Mouse (Mus musculus) frontal cortex, postnatal 10 days (tissue): ENCODE measurements around the gene Zfp691.

Source experiments
- DNase-seq, 2 experiments: peaks; one replicate each; pipeline ENCODE4 v3.0.0; 2022; ENCODE audit warnings: low spot score in 2 of 2, mixed read lengths in 1 of 2

The Zfp691 gene

DNA sequence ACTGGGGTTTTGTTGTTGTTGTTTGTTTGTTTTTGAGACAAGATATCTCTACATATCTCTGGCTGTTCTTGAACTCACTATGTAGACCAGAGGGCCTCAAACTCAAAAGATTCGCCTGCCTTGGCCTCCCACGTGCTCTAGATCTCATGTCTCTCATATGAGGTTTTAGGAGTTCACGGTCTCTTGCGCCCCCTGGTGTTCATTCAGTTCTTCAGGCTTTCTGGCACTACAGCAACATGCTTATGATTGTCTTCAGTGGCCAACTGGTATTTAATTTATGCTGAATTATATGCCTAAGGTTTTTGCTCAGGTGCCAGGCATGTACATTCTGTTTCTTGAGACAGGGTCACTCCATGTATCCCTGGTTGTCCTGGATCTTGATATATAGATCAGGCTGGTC, 6.3 kb downstream of the Zfp691 start:
- peak; percentile 73 to 81 for DNase-seq

DNA sequence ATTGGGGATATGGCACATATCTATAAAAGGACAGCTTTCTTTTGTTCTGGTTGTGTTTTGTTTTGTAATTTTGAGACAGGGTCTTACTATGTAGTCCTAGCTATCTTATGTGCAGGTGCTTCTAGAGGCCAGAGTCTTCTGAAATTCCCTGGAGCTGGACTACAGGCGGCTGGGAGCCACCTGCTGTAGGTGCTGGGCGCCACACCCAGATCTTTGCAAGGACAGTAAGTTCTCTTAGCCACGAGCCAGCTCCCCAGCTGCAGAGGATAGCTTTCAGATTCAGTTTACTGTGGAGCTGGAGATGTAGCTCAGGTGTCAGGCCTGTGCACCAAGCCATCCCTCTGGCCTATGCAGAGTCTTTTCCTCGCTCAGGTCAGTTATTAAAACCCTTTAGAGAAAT, 6.9 kb downstream of the Zfp691 start:
- DNase-seq = no peak

DNA sequence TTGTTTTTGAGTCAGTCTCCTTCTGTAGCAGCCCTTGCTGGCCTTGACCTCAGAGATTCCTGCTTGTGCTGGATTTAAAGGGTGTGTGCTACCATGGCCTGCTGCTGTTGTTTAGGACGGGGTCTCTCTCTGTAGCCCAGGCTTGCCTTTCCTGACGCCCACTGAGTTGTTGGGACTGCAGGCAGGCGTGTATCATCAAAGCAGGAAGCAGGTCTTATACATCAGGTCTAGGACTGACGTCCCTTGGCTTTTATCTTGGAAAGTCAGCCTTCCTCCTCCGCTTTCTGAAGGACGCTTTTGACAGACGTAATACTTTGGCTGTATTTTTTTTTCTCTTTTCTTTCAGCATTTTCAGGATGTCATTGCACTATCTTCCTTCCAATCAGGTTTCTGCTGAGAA, 8.1 kb downstream of the Zfp691 start:
- DNase-seq = no peak

DNA sequence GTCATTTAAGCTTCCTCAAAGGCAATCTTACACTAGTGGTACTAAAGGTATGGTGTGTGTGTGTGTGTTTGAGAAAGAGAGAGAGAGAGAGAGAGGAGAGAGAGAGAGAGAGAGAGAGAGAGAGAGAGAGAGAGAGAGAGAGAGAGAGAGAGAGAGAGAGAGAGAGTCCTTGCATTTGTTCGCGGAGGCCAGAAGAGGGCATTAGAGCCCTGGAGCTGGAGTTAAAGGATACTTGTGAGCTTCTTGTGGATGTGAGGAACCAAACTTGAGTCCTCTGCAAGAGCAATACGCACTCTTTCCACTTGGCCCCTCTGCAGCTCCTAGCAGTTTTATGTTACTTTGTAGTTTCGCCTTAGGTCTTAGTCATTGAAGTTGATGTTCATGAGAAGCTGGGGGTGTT, 11.0 kb downstream of the Zfp691 start:
- no peak for DNase-seq

DNA sequence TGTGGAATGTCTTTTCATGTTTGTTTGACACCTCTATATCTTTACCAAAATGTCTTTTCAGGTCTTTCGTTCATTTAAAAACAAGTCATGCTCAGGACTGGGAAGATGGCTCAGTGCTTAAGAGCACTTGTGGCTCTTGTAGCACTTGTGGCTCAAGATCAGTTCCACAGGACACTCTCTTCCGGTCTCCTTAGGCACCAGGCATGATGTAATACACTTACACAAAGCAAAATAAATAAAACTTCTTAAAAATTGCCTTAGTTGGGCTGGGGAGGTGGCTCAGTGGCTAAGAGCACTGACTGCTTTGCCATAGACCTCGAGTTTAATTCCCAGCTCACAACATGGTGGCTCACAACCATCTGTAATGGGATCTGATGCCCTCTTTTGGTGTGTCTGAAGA, 12.6 kb downstream of the Zfp691 start:
- no peak for DNase-seq

DNA sequence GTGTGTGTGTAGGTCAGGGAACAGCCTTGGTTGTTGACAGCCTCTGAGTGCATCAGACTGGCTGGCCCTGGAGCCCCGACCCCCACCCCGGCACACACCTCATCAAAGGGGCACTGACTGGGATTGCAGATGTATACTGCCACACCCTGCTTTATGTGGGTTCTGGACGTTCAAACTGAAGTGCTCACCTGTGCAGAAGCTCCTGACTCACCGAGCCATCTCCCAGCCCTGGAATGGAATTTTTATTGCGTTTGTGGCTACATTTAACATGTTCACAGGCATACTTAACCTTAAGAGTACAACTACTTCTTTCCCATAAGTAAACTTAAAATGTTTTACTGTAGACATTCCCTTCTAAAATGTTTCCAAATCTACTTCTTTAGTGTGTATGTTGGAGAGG, 16.1 kb downstream of the Zfp691 start:
- no peak for DNase-seq

DNA sequence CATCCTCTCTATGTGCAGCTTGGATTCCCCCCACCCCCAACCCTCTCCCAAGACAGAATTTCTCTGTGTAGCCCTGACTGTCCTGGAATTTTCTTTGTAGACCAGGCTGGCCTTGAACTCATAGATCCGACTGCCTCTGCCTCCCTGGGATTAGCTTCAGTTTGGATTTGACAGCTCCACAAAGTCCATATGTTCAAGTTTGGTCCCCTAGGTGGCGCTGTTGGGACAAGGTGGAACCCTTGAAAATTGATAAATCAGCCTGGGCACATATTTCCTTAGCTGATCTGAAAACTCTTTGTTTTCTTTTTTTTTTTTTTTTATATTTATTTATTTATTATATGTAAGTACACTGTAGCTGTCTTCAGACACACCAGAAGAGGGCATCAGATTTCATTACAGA, 16.8 kb downstream of the Zfp691 start:
- DNase-seq = no peak

DNA sequence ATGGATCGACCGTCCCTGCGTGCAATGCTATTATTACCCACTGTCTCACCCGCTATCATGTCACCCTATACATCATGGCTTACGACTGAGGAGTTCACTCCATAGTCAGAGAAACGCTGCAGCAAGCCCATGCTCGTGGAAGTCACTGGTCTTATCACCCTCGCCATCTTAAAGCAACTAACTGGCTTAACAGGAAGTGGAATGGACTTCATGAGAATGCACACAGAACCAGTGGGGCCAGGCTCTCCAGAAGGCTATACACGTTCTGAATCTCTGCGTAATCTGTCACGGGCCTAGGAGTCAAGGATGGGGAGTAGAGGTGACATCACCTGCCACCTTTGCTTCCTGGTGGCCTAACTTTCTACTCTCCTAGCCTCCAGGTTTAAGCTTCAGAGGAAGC, 25.3 kb downstream of the Zfp691 start:
- DNase-seq = no peak

DNA sequence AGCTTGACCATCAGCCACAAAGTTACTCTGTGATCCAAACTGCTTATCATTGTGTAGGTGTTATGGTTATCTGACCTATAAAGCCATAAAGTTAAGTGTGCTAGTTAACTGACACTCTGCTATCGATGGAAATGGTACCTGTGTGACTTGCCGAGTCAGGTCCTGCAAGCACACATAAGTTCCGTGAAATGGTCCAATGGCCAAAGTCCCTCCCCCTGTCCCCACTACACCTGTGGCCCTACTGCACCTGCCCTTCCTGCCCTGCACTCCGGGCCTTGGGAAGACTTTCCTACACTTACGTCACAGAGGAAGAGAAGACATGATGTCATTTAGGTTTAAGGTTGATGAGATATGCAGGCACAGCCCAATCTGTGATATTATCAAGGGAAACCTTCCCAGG, 26.6 kb downstream of the Zfp691 start:
- DNase-seq = no peak

DNA sequence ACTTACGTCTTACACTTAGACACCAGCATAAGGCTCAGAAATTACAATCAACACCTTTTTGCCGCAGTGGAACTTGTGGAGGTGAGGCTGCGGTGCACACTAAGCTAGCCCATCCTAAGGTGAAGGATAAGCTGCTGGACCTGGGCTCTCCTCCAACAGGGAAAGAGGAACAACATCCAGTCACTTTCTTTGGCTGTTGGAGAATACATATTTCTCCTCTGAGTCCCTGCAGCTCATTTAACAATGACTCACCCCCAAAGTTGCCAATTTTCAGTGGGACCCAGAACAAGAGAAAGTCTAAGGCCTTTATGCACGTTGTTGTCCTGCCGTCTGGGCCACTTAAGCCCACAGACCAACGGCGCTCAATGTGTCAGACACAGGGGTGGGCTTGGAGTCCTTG, 27.2 kb downstream of the Zfp691 start:
- no peak for DNase-seq

DNA sequence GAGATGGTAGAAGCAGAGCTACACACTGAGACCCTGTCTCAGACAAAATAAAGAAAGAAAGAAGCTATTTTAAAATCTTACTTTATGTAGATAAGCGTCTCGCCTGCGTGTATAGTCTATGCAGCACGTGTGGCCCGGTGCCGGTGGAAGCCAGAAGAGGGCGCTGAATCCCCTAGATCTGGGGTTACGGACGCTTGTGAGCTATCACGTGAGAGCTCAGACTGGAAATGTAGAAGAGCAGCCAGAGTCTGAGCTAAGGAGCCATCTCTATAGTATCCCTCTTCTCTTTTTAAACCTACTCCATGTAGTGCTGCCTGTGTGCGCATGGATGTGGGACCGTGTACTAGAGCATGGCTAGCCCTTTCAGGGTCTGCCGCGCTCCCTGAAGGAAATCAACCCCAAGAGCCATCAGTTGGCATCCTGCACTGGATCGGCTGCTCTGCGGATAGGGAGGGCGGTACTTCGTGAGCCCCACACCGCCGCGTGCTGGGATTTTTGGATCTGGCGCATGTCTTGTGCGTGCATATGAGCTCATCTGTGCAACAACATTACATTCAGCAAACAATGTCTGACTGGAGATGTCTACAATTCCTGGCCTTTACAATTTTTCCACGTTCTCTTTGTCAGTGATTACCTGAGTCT, 31.6 kb downstream of the Zfp691 start:
- peak; percentile 48 to 57 for DNase-seq

DNA sequence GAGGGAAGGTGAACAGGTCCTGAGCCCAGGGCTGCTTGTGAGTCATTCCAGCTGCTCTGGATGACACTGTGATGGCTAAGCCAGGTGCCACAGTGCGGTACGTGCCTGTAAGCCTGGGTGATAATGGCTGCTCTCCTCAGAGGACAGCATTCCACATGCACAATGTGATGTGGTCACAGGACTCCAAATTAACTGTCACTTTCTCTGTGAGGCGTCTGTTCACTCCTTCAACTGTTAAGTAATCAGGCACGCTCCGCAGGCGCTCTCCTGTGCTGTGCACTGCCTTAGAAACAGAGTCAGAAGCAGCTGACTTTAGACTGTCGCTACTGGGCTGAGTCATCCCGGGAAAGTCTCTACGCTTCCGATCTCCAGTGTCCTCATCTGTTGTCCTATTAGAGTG, 32.8 kb downstream of the Zfp691 start:
- DNase-seq = no peak

DNA sequence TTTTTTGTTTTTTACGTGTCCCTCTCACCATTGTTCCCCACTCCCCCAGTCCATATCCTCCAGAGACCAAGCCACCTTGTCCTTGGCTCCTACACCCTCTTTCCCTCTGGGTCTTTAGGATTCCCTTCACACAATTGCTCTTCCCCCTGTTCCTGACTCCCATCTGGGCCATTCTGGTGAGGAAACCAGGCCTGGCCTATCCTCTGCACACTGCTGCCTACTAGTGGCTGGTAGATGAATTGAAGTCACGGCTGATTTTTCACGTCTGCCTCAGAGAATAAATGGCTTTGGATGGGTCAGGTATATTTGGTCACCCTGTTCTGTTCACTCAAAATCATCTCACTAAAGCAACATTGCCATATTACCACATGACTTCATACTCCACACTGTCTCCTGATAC, 33.9 kb downstream of the Zfp691 start:
- no peak for DNase-seq

DNA sequence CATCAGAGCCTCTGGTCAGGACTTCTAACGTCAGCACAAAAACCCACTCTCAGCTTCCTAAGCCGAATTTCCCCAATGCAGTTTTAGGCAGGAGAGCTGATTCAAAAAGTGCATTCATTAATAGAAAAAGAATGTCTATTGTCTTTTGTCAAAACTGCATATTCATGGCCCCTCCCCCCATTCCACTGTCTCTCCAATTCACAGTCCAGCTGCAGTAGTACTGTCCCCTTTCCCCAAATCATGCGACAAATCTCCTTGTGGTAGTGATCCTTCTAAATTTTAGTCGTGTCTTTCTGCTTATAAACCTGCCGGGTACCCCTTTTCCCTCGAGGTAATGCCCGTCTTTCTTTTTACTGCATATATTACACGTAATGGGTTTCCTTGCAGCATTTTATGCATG, 35.2 kb downstream of the Zfp691 start:
- DNase-seq = no peak

DNA sequence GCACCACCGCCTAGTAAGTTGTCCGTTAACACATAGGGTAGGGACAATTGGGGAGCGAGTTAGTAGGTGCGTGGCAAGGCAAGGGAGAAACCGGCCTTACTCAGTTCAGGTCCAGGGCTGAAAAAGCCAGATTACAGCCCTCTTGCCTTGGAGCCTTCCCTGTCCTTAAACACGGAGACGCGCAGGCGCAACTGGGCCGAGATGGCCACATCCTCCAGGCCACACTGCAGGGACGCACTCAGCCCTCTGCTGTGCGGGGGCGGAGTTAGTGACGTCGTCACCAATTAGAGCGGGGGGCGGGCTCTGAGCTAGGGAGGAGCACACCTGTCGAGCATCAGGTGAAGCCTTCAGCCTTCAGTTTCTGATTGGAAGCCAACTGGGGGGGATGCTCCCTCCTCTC, 35.8 kb downstream of the Zfp691 start:
- DNase-seq = peak in 1 of 2 experiments; percentile 62

DNA sequence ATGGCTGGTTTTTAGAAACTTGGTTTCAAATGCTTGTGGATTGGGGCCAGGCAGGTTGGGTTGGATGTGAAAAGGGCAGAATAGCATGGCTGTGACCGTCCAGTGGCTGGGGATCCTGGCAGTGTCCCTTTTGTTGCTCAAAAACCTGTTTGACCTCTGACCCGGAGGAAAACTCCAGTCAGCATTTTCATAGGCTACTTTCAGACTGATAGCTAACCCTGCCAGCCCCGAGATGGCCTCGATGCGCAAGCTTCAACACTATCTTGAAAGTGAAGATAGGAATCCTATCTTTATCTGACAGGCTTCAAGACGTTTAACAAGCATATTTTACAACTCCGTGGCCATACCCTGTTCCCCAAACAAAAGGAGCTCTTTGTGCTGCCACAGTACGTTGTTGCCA, 36.7 kb downstream of the Zfp691 start:
- DNase-seq = no peak

DNA sequence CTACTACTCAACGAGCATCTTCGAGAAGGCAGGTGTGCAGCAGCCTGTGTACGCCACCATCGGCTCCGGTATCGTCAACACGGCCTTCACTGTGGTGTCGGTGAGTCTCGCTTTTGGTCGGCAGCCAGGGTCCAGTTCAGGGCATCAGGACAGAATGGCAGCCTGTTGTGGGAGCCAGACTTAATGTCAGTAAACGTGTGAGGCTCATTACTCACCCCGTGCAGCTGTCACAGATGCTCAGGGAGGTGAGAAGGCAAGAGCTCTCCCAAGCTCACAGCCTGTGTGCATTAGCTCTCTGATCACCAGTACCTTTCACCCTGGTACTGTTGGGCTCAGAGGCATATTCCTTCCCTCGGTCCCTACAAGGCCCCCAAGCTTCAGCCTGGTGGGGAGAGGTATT, 40.1 kb downstream of the Zfp691 start:
- DNase-seq = no peak

DNA sequence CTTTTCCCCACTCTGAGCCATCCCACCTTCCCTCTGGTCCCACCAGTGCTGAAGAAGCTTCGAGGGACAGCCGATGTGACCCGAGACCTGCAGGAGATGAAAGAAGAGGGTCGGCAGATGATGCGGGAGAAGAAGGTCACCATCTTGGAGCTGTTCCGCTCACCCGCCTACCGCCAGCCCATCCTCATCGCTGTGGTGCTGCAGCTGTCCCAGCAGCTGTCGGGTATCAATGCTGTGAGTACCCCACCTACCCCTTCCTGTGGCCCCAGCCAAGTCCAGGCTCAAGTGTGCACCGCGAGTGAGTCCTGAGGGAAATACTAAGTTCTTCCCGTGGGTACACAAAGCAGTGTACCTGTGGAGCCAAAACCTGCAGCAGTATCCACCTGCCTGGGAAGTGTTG, 40.7 kb downstream of the Zfp691 start:
- no peak for DNase-seq

DNA sequence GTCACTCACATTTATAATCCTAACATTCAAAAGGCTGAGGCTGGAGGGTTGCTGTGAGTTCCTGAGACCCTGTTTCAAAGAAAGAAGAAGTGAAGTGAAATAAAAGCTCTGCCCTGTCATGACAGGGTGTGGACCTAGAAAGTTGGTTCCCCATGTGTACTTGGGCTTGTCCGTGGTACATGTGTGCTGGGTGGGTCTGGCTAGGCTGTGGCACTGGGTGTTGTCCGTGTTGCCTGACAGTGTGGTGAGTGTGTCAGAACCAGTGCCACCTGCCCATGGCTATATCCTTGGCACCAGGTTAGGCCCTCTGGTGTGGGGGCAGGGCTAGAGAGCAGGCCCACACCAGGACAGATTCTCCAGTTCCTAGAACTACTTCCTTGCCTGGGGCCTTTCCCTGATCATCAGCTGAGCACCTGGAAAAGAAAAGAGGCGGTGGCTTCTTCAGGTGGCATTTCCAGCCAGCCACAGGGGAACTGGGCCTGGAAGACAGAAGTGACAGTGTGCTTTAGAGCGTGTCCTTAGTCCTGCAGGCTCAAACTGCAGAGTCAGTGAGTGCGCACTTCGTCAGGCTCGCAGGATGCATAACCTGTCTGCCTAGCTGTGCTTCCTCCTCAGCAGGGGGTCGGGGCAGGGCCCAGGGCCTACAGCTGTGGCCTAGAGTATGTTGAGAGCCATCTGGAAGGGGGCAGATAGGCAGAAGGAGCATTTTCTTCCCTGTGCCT, 42.6 kb downstream of the Zfp691 start:
- DNase-seq = no peak

DNA sequence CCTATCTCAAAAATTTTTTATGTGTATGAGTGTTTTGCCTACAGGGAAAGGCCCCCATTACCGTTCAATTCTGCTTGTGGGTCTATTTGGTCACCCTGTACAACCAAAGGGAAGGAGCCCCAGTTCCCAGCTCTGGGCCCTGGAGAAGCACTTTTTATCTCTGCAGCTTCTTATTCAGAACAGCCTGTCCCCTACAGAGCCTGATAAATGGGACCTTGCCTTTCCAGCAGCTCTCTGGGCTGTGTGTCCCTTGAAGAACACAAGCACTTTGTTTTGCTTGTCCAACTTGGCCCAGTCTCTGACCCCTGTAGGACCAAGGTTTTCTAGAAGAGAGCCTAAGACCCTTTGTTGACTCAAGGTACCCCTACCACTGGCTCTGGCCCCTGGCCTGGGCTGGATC, 44.9 kb downstream of the Zfp691 start:
- no peak for DNase-seq

DNA sequence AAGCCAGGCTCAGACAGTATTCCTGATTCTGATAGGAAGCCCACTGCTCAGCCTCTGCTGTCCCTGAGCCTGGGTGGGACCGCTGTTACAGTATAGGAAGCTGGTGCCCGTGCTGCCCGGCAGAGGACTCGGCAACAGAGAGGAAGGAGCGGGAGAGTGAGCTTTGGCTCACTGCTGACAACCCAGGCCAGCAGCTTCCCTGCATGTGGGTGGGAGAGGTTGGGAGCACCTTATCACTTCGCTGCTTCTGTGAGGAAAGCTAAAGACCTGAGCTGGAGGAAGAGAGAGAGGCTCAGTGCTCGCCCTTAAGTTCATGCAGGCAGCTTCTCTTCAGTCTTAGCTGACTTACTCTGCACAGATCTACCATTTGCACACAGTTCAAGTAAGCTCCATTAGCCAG, 45.4 kb downstream of the Zfp691 start:
- DNase-seq = no peak

DNA sequence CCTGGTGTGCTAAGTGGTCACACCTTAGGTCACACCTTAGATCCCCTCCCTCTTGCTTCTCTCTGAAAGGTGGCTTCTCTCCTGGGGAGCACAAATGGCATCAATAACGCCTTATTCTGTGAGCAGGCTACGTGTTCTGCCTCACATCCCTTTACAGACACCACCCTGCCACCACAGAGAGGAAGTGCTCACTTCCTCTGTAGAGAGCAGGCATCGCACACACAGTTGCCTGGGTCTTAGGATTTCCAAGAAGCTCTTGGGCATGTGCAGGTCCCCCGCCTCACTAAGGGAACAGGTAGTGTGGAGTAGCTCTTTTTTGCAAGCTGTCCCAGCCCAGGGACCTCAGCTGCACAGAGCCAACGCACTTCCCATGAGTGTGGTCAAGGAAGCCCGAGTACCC, 46.8 kb downstream of the Zfp691 start:
- DNase-seq = no peak

DNA sequence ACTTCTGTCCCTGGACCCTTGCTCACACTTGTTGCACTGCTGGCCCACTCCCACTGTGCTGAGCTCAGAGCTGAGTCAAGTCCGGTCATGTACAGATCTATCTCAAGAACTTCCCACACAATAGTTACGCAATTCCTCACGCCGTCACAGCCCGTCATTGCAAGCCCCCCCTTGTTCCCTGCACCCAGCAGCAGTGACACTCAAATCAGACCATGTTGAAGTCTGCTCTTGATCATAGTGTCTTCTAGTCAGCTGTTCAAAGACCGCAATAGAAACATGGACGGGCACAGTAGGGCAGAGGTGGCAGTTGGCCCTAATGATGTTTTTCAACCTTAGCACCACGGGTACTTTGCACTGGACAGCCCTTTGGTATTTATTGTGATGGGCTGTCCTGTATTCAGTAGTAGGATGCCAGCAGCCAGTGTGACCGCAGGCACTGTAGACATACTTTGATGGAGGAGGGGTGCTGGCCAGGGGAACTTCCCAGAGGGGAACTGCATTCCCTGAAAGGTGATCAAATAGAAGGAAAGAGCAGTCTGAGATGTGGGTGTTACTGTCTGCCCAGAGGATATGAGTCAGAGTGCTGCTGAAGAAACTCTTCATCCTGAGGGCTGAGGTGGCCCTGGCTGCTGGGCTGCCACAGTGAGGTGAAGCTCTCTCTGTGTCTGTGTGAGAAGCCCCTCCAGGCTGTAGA, 48.3 kb downstream of the Zfp691 start:
- DNase-seq = no peak
